Mouse (Mus musculus) forebrain, embryonic 11.5 days (tissue): ENCODE data around the gene Aspdh. TPM values are rescaled to one million over a fixed set of nuclear protein-coding genes. Genes with fewer than 3 reads are reported as not detected.

Experiments used
- ATAC-seq: fragments of 200-750 bp; cut with Nextera tagmentation; replicated peaks from 2 replicates; pipeline ENCODE4 v1.8.0; 2017; ENCODE audit warnings: moderate TSS enrichment; ENCODE audit not compliant: low FRiP score
- DNase-seq: peaks from one replicate; pipeline ENCODE4 v3.0.0-alpha.2; 2017; ENCODE audit warnings: low spot score
- H3K27ac ChIP-seq: fragments of 300-500 bp; sonication (generic); 2 replicates; pipeline ENCODE4 v1.5.1; 2014; ENCODE audit warnings: low read depth, low read length
- H3K27me3 ChIP-seq: fragments of 300-500 bp; sonication (generic); 2 replicates; pipeline ENCODE4 v1.6.1; 2014; ENCODE audit warnings: mild to moderate bottlenecking, low read length, mixed read lengths; ENCODE audit not compliant: control insufficient read depth, insufficient read depth
- H3K36me3 ChIP-seq: fragments of 300-500 bp; sonication (generic); 2 replicates; pipeline ENCODE4 v1.6.1; 2014; ENCODE audit warnings: mild to moderate bottlenecking, low read length, moderate library complexity, mixed read lengths; ENCODE audit not compliant: control insufficient read depth, insufficient read depth
- H3K4me1 ChIP-seq: fragments of 300-500 bp; sonication (generic); replicated peaks from 2 replicates; pipeline ENCODE4 v1.6.1; 2014; ENCODE audit warnings: low read length, mixed read lengths; ENCODE audit not compliant: control insufficient read depth, insufficient read depth
- H3K4me2 ChIP-seq: fragments of 300-500 bp; sonication (generic); 2 replicates; pipeline ENCODE4 v1.6.1; 2014; ENCODE audit warnings: low read depth, mild to moderate bottlenecking, low read length, moderate library complexity, mixed read lengths; ENCODE audit not compliant: severe bottlenecking
- H3K4me3 ChIP-seq: fragments of 300-500 bp; sonication (generic); 2 replicates; pipeline ENCODE4 v1.5.1; 2014; ENCODE audit warnings: low read depth, low read length
- H3K9ac ChIP-seq: fragments of 300-500 bp; sonication (generic); 2 replicates; pipeline ENCODE4 v1.6.1; 2014; ENCODE audit warnings: low read length
- H3K9me3 ChIP-seq: fragments of 300-500 bp; sonication (generic); 2 replicates; pipeline ENCODE4 v1.6.1; 2016; ENCODE audit warnings: low read length, mixed read lengths; ENCODE audit not compliant: control insufficient read depth
- WGBS: fragments of 180-500 bp; shearing (Covaris S2); extraction: QIAGEN DNeasy Blood & Tissue Kit; methylation state at CpG from one replicate; pipeline ENCODE4 v1.1.7; 2014; 5-methylcytosine and 5-hydroxymethylcytosine counted together
- polyA plus RNA-seq: library from polyadenylated mRNA; unstranded; fragments of >200 nt; fragmentation: Nextera tagmentation; extraction: Ambion mirVana; gene quantifications from 2 replicates; pipeline ENCODE4 v1.2.1, GENCODE M21; 2014

The Aspdh gene
- polyA plus RNA-seq, 1 experiment from 2014 or later = 2.6 TPM

GRCm38 (mm10) chr7:44435796-44436195, 29.4 kb upstream of the Aspdh start:
- Histone ChIP-seq H3K9ac (no peak overlapping the region), H3K27me3 (no peaks in the 10 kb centered on the region), H3K27ac (no peak overlapping the region), H3K4me2 (no peak overlapping the region), H3K36me3 (no peaks in the 10 kb centered on the region), H3K9me3 (no peaks in the 10 kb centered on the region), H3K4me1 (peaks cover 5% of the 10 kb centered on the region), H3K4me3 (no peak overlapping the region)
- WGBS = 72% methylated on average over 5 of the region's 5 CpGs
- no peak for ATAC-seq
- no peak for DNase-seq

GRCm38 (mm10) chr7:44436267-44436666, 28.9 kb upstream of the Aspdh start:
- Histone ChIP-seq H3K9ac (no peak overlapping the region), H3K4me1 (peaks cover 3% of the 10 kb centered on the region), H3K9me3 (no peaks in the 10 kb centered on the region), H3K27me3 (no peaks in the 10 kb centered on the region), H3K36me3 (no peaks in the 10 kb centered on the region), H3K4me3 (no peak overlapping the region), H3K27ac (no peak overlapping the region), H3K4me2 (no peak overlapping the region)
- ATAC-seq (no peak), DNase-seq (no peak)
- WGBS = 15% methylated on average over 1 of the region's 1 CpGs

GRCm38 (mm10) chr7:44437188-44437587, 28.0 kb upstream of the Aspdh start:
- Histone ChIP-seq H3K4me2 (no peak overlapping the region), H3K9me3 (no peaks in the 10 kb centered on the region), H3K27ac (no peak overlapping the region), H3K36me3 (no peaks in the 10 kb centered on the region), H3K27me3 (no peaks in the 10 kb centered on the region), H3K4me1 (peaks cover 2% of the 10 kb centered on the region; the same call in 1 of the 2 replicates), H3K9ac (no peak overlapping the region), H3K4me3 (no peak overlapping the region)
- 93% methylated on average over 1 of the region's 1 CpGs for WGBS
- DNase-seq (no peak), ATAC-seq (no peak)

- DNase-seq (no peak), ATAC-seq (no peak)
- H3K4me2 ChIP-seq = no peak overlapping the region
- no peaks in the 10 kb centered on the region for H3K27me3 ChIP-seq
- no peaks in the 10 kb centered on the region for H3K9me3 ChIP-seq
- H3K4me3 ChIP-seq = no peak overlapping the region
- H3K36me3 ChIP-seq = no peaks in the 10 kb centered on the region
- WGBS = 65% methylated on average over 8 of the region's 8 CpGs
- H3K27ac ChIP-seq = no peak overlapping the region
- no peak overlapping the region for H3K9ac ChIP-seq
- H3K4me1 ChIP-seq = peaks cover 2% of the 10 kb centered on the region; the same call in 1 of the 2 replicates
Measured at GRCm38 (mm10) chr7:44437933-44438332, 27.3 kb upstream of the Aspdh start.

DNA sequence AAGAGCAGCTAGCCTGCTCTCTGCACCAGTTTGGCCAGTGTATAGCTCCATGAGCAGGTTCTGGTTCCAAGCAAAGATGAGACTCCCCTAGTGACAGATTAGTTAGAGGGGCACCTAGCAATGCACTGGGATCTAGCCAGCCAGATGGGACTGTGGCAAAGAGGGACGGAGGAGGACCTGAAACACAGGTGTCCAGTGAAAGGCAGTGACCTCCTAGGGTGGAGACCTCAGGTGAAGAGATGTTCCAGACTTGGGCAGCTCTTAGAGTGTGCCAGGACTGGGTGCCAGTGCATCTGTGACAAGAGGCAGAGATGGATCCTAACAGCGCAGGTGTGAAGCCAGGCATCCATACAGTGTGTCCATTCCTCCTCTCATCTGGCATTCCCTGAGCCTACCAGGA, 25.5 kb upstream of the Aspdh start:
- peaks cover 8% of the 10 kb centered on the region for H3K27me3 ChIP-seq
- H3K4me2 ChIP-seq = no peak overlapping the region
- H3K36me3 ChIP-seq = no peaks in the 10 kb centered on the region
- no peak for ATAC-seq
- WGBS = 85% methylated on average over 2 of the region's 2 CpGs
- DNase-seq = no peak
- H3K4me3 ChIP-seq = no peak overlapping the region
- no peak overlapping the region for H3K9ac ChIP-seq
- no peaks in the 10 kb centered on the region for H3K9me3 ChIP-seq
- peaks cover 13% of the 10 kb centered on the region for H3K4me1 ChIP-seq
- H3K27ac ChIP-seq = no peak overlapping the region

DNA sequence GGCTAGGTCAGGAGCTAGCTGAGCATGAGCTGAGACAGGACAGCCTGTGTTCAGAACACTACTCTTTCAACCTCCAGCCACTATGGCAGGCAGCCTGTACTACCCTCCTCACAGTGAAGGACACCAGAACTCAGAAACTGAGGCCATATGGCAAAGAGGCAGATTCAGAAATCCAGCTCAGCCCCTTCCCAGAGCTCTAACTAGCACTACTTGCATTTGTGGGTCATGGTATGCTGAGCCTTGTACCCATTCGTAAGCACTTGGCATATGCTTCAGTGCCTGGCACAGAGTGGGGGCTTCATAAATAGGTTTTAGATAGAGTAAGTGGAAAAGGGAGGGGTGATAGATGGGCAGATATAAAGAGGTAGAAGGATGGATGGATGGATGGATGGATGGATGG, 24.7 kb upstream of the Aspdh start:
- Histone ChIP-seq H3K27ac (no peak overlapping the region), H3K36me3 (peaks cover 6% of the 10 kb centered on the region; the same call in 1 of the 2 replicates), H3K4me3 (no peak overlapping the region), H3K4me1 (peaks cover 20% of the 10 kb centered on the region), H3K9ac (no peak overlapping the region), H3K4me2 (no peak overlapping the region), H3K27me3 (peaks cover 8% of the 10 kb centered on the region), H3K9me3 (no peaks in the 10 kb centered on the region)
- ATAC-seq = no peak
- 94% methylated on average over 1 of the region's 1 CpGs for WGBS
- no peak for DNase-seq

- H3K27me3 ChIP-seq = peaks cover 8% of the 10 kb centered on the region
Measured at GRCm38 (mm10) chr7:44441180-44441579, 24.0 kb upstream of the Aspdh start.

DNA sequence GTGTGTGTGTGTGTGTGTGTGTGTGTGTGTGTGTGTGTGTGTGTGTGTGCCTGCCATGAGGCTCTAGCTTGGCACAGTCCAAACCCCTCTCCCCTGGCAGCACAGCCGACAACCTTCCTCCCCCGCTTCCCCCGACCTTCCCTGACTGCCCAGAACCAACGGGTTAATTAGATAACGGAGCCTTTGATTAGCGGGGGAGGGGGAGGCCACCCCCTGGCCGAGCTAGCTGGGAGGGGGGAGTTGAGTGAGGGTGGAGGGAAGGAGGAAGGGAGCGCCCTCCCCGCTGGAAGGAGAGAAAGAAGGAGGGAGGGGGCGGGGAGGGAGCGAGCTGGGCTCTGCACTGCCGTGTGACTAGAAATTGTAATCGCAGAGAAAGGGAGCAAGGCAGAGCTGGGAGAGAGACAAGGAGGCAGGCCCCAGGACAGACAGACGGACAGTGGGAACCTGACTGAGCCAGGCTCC, 23.5 kb upstream of the Aspdh start:
- Histone ChIP-seq H3K36me3 (peaks cover 7% of the 10 kb centered on the region; the same call in 1 of the 2 replicates), H3K27ac (peak overlapping the region; percentile 90), H3K4me3 (peak overlapping the region; percentile 54), H3K4me2 (peak overlapping the region; percentile 95), H3K27me3 (peaks cover 8% of the 10 kb centered on the region), H3K9me3 (no peaks in the 10 kb centered on the region), H3K9ac (peak overlapping the region; percentile 97), H3K4me1 (peaks cover 21% of the 10 kb centered on the region)
- 2% methylated on average over 14 of the region's 14 CpGs for WGBS
- DNase-seq (peak; percentile 83), ATAC-seq (peak; percentile 73)

More at GRCm38 (mm10) chr7:44441180-44441579, 24.0 kb upstream of the Aspdh start:
- peaks cover 21% of the 10 kb centered on the region for H3K4me1 ChIP-seq
- no peak for DNase-seq
- peak overlapping the region; percentile 54; the same call in 1 of the 2 replicates for H3K4me3 ChIP-seq
- H3K9me3 ChIP-seq = no peaks in the 10 kb centered on the region
- H3K27ac ChIP-seq = peak overlapping the region; percentile 90; the same call in 1 of the 2 replicates
- ATAC-seq = no peak
- peak overlapping the region; percentile 95 for H3K4me2 ChIP-seq
- no peak overlapping the region; the same call in 1 of the 2 replicates for H3K9ac ChIP-seq
- 22% methylated on average over 1 of the region's 1 CpGs for WGBS
- peaks cover 7% of the 10 kb centered on the region; the same call in 1 of the 2 replicates for H3K36me3 ChIP-seq

DNA sequence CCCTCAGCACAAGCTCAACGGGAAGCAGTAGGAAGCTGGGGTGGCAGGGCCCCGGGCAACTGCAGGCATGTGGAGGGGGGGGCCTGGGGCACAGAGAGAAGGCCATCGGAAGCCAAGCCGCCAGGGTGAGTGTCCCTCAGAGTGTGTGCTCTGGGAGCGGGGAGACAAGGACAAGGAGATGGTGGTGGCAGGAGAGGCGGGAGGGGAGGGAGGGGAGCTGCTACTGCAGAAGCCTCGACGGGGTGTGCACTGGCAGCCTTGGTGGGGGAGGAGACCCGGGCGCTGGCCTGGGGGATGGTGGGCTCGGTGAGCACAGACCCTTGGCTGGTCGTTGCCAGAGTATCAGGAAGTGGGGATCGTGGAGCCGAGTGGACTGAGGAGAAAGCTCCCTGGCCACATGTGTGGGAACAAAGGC, 22.8 kb upstream of the Aspdh start:
- H3K27me3 ChIP-seq = peaks cover 8% of the 10 kb centered on the region
- 0% methylated on average over 13 of the region's 14 CpGs for WGBS

More for the DNA sequence above, 22.8 kb upstream of the Aspdh start:
- H3K9ac ChIP-seq = peak overlapping the region; percentile 97
- peaks cover 10% of the 10 kb centered on the region; the same call in 1 of the 2 replicates for H3K36me3 ChIP-seq
- peak overlapping the region; percentile 90 for H3K27ac ChIP-seq
- peak; percentile 82 for DNase-seq
- H3K4me3 ChIP-seq = peak overlapping the region; percentile 54
- peak overlapping the region; percentile 95 for H3K4me2 ChIP-seq
- H3K4me1 ChIP-seq = peaks cover 21% of the 10 kb centered on the region
- peak; percentile 55 for ATAC-seq
- H3K9me3 ChIP-seq = no peaks in the 10 kb centered on the region
